Mouse (Mus musculus): ENCODE measurements around the gene Lsmem1. TPM values are rescaled to one million over a fixed set of nuclear protein-coding genes. Genes with fewer than 3 reads are reported as not detected.

Lsmem1 gene
- total and polyA plus RNA-seq, 2 experiments from 2014 or later, result 9.2 to 24.3 TPM

DNA sequence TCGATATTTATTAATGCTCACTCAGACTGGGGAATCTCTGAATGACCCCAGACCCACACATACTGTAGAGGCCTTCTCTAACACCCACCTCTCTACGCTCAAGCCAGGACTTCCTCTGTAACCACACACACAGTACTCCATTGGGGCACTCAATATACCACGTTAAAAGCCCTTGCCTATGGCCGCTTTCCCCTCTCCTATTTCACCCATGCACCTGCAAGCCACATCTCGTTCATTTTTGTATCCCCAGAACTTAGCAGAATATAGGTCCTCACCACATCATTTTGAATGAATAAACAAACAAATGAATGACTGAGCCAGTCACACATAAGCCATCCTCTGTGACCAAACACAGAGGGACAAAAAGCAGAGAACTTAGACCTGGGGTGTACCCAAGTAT is 45.6 kb upstream of the Lsmem1 start:
- ATAC-seq (ENCODE audit: insufficient read depth, low read depth), result no peak
- WGBS, result 94% methylated on average over 5 of the region's 5 CpGs

GRCm38 (mm10) chr12:40243821-40244221 is 44.5 kb upstream of the Lsmem1 start:
- Histone ChIP-seq H3K27ac (ENCODE audit: low read depth) (no peak overlapping the region), H3K27me3 (ENCODE audit: control insufficient read depth, insufficient read depth, low read length) (no peaks in the 10 kb centered on the region), H3K4me3 (ENCODE audit: low read depth, low read length) (peak overlapping the region; percentile 7; the same call in 1 of the 2 replicates), H3K9ac (replicated peaks; ENCODE audit: low read depth, low read length) (0 out of 2 replicates have a peak overlapping the region, but pooled peaks have one; percentile 34), H3K4me2 (ENCODE audit: low read depth, low read length) (peak overlapping the region; percentile 49), H3K9me3 (replicated peaks; ENCODE audit: control insufficient read depth, low read length) (no peaks in the 10 kb centered on the region), H3K36me3 (replicated peaks; ENCODE audit: control insufficient read depth, insufficient read depth, low read length) (no peaks in the 10 kb centered on the region), H3K4me1 (ENCODE audit: control insufficient read depth, insufficient read depth) (peaks cover 18% of the 10 kb centered on the region)
- no peak for TF ChIP-seq EP300 (IDR thresholded peaks at IDR 0.05; ENCODE audit: low read depth)
- no peak for TF ChIP-seq CTCF (IDR thresholded peaks at IDR 0.05; ENCODE audit: low read depth)
- ATAC-seq (ENCODE audit: insufficient read depth, low read depth) (peak; percentile 59; the same call in 1 of the 2 replicates), DNase-seq (ENCODE audit: low spot score) (peak; percentile 31)
- 12% methylated on average over 11 of the region's 11 CpGs for WGBS

More for the DNA sequence above, 45.6 kb upstream of the Lsmem1 start:
- TF ChIP-seq CTCF (IDR thresholded peaks at IDR 0.05; ENCODE audit: low read depth), result no peak
- TF ChIP-seq EP300 (IDR thresholded peaks at IDR 0.05; ENCODE audit: low read depth), result no peak
- Histone ChIP-seq H3K4me3 (ENCODE audit: low read depth, low read length) (no peak overlapping the region), H3K27me3 (ENCODE audit: control insufficient read depth, insufficient read depth, low read length) (no peaks in the 10 kb centered on the region), H3K4me1 (ENCODE audit: control insufficient read depth, insufficient read depth) (peaks cover 18% of the 10 kb centered on the region), H3K9me3 (replicated peaks; ENCODE audit: control insufficient read depth, low read length) (no peaks in the 10 kb centered on the region), H3K27ac (ENCODE audit: low read depth) (no peak overlapping the region), H3K36me3 (replicated peaks; ENCODE audit: control insufficient read depth, insufficient read depth, low read length) (no peaks in the 10 kb centered on the region), H3K4me2 (ENCODE audit: low read depth, low read length) (no peak overlapping the region), H3K9ac (replicated peaks; ENCODE audit: low read depth, low read length) (no peak overlapping the region)
- DNase-seq (ENCODE audit: low spot score), result no peak

GRCm38 (mm10) chr12:40243241-40243640 is 44.0 kb upstream of the Lsmem1 start:
- H3K27me3 ChIP-seq (ENCODE audit: control insufficient read depth, insufficient read depth, low read length), result no peaks in the 10 kb centered on the region
- H3K9me3 ChIP-seq (replicated peaks; ENCODE audit: control insufficient read depth, low read length), result no peaks in the 10 kb centered on the region
- 70% methylated on average over 4 of the region's 4 CpGs for WGBS
- H3K4me3 ChIP-seq (ENCODE audit: low read depth, low read length), result no peak overlapping the region
- ATAC-seq (ENCODE audit: insufficient read depth, low read depth), result no peak
- H3K9ac ChIP-seq (replicated peaks; ENCODE audit: low read depth, low read length), result 0 out of 2 replicates have a peak overlapping the region, but pooled peaks have one; percentile 34
- TF ChIP-seq CTCF (IDR thresholded peaks at IDR 0.05; ENCODE audit: low read depth) (no peak), EP300 (IDR thresholded peaks at IDR 0.05; ENCODE audit: low read depth) (no peak)
- peaks cover 18% of the 10 kb centered on the region for H3K4me1 ChIP-seq (ENCODE audit: control insufficient read depth, insufficient read depth)
- no peak overlapping the region for H3K27ac ChIP-seq (ENCODE audit: low read depth)
- no peaks in the 10 kb centered on the region for H3K36me3 ChIP-seq (replicated peaks; ENCODE audit: control insufficient read depth, insufficient read depth, low read length)
- H3K4me2 ChIP-seq (ENCODE audit: low read depth, low read length), result no peak overlapping the region
- no peak for DNase-seq (ENCODE audit: low spot score)

DNA sequence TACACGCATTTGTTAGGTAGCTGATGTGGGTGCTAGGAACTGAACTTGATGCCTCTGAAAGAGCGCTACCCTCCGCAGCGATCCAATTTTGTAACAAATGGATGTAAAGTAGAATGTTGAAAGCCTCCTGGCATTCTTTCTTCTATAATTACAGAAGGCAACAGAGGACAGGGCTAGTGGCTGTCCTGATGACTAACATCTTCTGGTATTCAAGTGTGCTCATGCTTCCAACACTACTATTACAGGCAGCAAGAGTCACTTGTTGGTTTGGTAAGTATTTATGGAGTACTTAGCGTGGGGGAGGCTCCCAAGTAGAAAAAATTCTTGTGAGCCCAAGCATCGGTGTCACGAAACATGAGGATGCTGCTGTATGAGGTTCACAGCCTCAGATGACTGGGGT is 39.9 kb upstream of the Lsmem1 start:
- no peaks in the 10 kb centered on the region for H3K36me3 ChIP-seq (replicated peaks; ENCODE audit: control insufficient read depth, insufficient read depth, low read length)
- no peak overlapping the region for H3K9ac ChIP-seq (replicated peaks; ENCODE audit: low read depth, low read length)
- 0 out of 2 replicates have a peak, but pooled peaks cover 9% of the 10 kb centered on the region for H3K4me1 ChIP-seq (ENCODE audit: control insufficient read depth, insufficient read depth)
- H3K4me3 ChIP-seq (ENCODE audit: low read depth, low read length), result no peak overlapping the region
- WGBS, result 73% methylated on average over 7 of the region's 7 CpGs
- H3K27me3 ChIP-seq (ENCODE audit: control insufficient read depth, insufficient read depth, low read length), result no peaks in the 10 kb centered on the region
- no peak for TF ChIP-seq CTCF (IDR thresholded peaks at IDR 0.05; ENCODE audit: low read depth)
- no peak for TF ChIP-seq EP300 (IDR thresholded peaks at IDR 0.05; ENCODE audit: low read depth)
- DNase-seq (ENCODE audit: low spot score) (no peak), ATAC-seq (ENCODE audit: insufficient read depth, low read depth) (no peak)
- no peak overlapping the region for H3K4me2 ChIP-seq (ENCODE audit: low read depth, low read length)
- no peak overlapping the region for H3K27ac ChIP-seq (ENCODE audit: low read depth)
- no peaks in the 10 kb centered on the region for H3K9me3 ChIP-seq (replicated peaks; ENCODE audit: control insufficient read depth, low read length)

DNA sequence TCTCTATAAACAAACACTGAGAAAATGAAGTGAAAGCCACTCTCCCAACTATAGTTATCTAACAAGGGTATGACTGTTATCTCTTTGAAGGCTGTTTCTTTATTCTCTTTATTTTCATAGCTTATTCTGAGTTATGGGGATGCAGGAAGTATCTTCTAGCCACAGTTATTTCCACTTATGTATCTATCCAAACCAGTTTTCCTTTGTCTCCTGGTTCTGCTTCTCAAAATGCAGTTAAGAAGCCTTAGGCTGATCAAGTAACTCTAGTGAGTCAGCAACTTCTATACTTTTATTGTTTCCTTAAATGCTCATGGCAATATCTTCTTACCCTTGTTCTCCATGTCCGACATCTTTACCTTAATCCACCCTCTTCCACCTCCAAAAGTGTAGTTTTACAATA is 32.9 kb upstream of the Lsmem1 start:
- Histone ChIP-seq H3K9me3 (replicated peaks; ENCODE audit: control insufficient read depth, low read length) (no peaks in the 10 kb centered on the region), H3K4me2 (ENCODE audit: low read depth, low read length) (no peak overlapping the region), H3K36me3 (replicated peaks; ENCODE audit: control insufficient read depth, insufficient read depth, low read length) (no peaks in the 10 kb centered on the region), H3K9ac (replicated peaks; ENCODE audit: low read depth, low read length) (no peak overlapping the region), H3K27ac (ENCODE audit: low read depth) (no peak overlapping the region), H3K4me1 (ENCODE audit: control insufficient read depth, insufficient read depth) (no peaks in the 10 kb centered on the region), H3K27me3 (ENCODE audit: control insufficient read depth, insufficient read depth, low read length) (no peaks in the 10 kb centered on the region), H3K4me3 (ENCODE audit: low read depth, low read length) (no peak overlapping the region)
- no peak for TF ChIP-seq CTCF (IDR thresholded peaks at IDR 0.05; ENCODE audit: low read depth)
- no peak for TF ChIP-seq EP300 (IDR thresholded peaks at IDR 0.05; ENCODE audit: low read depth)
- WGBS, result 83% methylated on average over 1 of the region's 1 CpGs
- ATAC-seq (ENCODE audit: insufficient read depth, low read depth) (no peak), DNase-seq (ENCODE audit: low spot score) (no peak)

DNA sequence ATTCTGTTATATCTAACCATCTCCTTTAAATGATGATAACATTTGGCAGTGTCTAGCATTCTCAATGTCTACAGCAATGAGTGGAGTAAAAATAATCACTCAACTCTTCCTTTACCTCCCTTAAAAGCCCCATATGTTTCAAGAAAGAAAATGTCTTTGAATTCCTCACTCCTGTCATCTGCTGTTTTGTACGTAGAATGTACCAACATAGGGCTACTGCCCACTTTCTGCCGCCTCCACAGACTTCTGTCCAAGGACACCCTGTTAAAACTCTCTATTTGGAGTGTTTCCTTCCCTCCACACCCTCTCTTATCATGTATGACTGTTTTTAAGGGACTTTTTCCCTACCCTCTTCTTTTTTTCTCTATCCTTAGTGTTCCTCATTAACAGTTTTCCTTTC is 32.3 kb upstream of the Lsmem1 start:
- H3K9me3 ChIP-seq (replicated peaks; ENCODE audit: control insufficient read depth, low read length), result no peaks in the 10 kb centered on the region
- H3K27ac ChIP-seq (ENCODE audit: low read depth), result no peak overlapping the region
- TF ChIP-seq EP300 (IDR thresholded peaks at IDR 0.05; ENCODE audit: low read depth) (no peak), CTCF (IDR thresholded peaks at IDR 0.05; ENCODE audit: low read depth) (no peak)
- no peak overlapping the region for H3K9ac ChIP-seq (replicated peaks; ENCODE audit: low read depth, low read length)
- 90% methylated on average over 2 of the region's 2 CpGs for WGBS
- DNase-seq (ENCODE audit: low spot score), result no peak
- H3K27me3 ChIP-seq (ENCODE audit: control insufficient read depth, insufficient read depth, low read length), result no peaks in the 10 kb centered on the region
- no peak overlapping the region for H3K4me2 ChIP-seq (ENCODE audit: low read depth, low read length)
- no peaks in the 10 kb centered on the region for H3K4me1 ChIP-seq (ENCODE audit: control insufficient read depth, insufficient read depth)
- H3K4me3 ChIP-seq (ENCODE audit: low read depth, low read length), result no peak overlapping the region
- ATAC-seq (ENCODE audit: insufficient read depth, low read depth), result no peak
- H3K36me3 ChIP-seq (replicated peaks; ENCODE audit: control insufficient read depth, insufficient read depth, low read length), result no peaks in the 10 kb centered on the region

Measured in heart, postnatal 0 days (tissue).